Mouse (Mus musculus): ENCODE results near the gene Gm44579. TPM values are rescaled to one million over a fixed set of nuclear protein-coding genes. Genes with fewer than 3 reads are reported as not detected.

Gm44579 gene
- polyA plus RNA-seq, 1 experiment from 2014 or later, result not detected

GRCm38 (mm10) chr15:98161026-98161805 is 59.6 kb downstream of the Gm44579 start:
- H3K4me3 ChIP-seq (replicated peaks; ENCODE audit: low read length), result no peak overlapping the region
- no peaks in the 10 kb centered on the region for H3K27me3 ChIP-seq (replicated peaks; ENCODE audit: control insufficient read depth, insufficient read depth, low read length)
- H3K9ac ChIP-seq (replicated peaks; ENCODE audit: low read depth, low read length), result no peak overlapping the region
- H3K9me3 ChIP-seq (ENCODE audit: control insufficient read depth, low read length), result no peaks in the 10 kb centered on the region
- no peak for ATAC-seq
- no peaks in the 10 kb centered on the region for H3K36me3 ChIP-seq (ENCODE audit: control insufficient read depth, insufficient read depth)
- H3K4me1 ChIP-seq (replicated peaks; ENCODE audit: control insufficient read depth, insufficient read depth, low read length), result no peaks in the 10 kb centered on the region
- H3K4me2 ChIP-seq (ENCODE audit: low read length), result no peak overlapping the region
- WGBS, result 53% methylated on average over 19 of the region's 19 CpGs
- no peak overlapping the region for H3K27ac ChIP-seq (ENCODE audit: low read length)

GRCm38 (mm10) chr15:98157253-98157652 is 63.5 kb downstream of the Gm44579 start:
- Histone ChIP-seq H3K27ac (ENCODE audit: low read length) (no peak overlapping the region), H3K36me3 (ENCODE audit: control insufficient read depth, insufficient read depth) (no peaks in the 10 kb centered on the region), H3K27me3 (replicated peaks; ENCODE audit: control insufficient read depth, insufficient read depth, low read length) (no peaks in the 10 kb centered on the region), H3K4me2 (ENCODE audit: low read length) (no peak overlapping the region), H3K4me1 (replicated peaks; ENCODE audit: control insufficient read depth, insufficient read depth, low read length) (no peaks in the 10 kb centered on the region), H3K9ac (replicated peaks; ENCODE audit: low read depth, low read length) (no peak overlapping the region), H3K9me3 (ENCODE audit: control insufficient read depth, low read length) (no peaks in the 10 kb centered on the region), H3K4me3 (replicated peaks; ENCODE audit: low read length) (no peak overlapping the region)
- no peak for ATAC-seq
- 86% methylated on average over 1 of the region's 1 CpGs for WGBS

GRCm38 (mm10) chr15:98155944-98156343 is 64.8 kb downstream of the Gm44579 start:
- Histone ChIP-seq H3K4me3 (replicated peaks; ENCODE audit: low read length) (no peak overlapping the region), H3K27me3 (replicated peaks; ENCODE audit: control insufficient read depth, insufficient read depth, low read length) (no peaks in the 10 kb centered on the region), H3K9me3 (ENCODE audit: control insufficient read depth, low read length) (no peaks in the 10 kb centered on the region), H3K9ac (replicated peaks; ENCODE audit: low read depth, low read length) (no peak overlapping the region), H3K4me2 (ENCODE audit: low read length) (no peak overlapping the region), H3K27ac (ENCODE audit: low read length) (no peak overlapping the region), H3K4me1 (replicated peaks; ENCODE audit: control insufficient read depth, insufficient read depth, low read length) (no peaks in the 10 kb centered on the region), H3K36me3 (ENCODE audit: control insufficient read depth, insufficient read depth) (no peaks in the 10 kb centered on the region)
- no peak for ATAC-seq
- 76% methylated on average over 4 of the region's 4 CpGs for WGBS

GRCm38 (mm10) chr15:98155272-98155671 is 65.5 kb downstream of the Gm44579 start:
- 88% methylated on average over 5 of the region's 5 CpGs for WGBS
- ATAC-seq, result no peak
- no peaks in the 10 kb centered on the region for H3K27me3 ChIP-seq (replicated peaks; ENCODE audit: control insufficient read depth, insufficient read depth, low read length)

GRCm38 (mm10) chr15:98154631-98155030 is 66.1 kb downstream of the Gm44579 start:
- H3K9me3 ChIP-seq (ENCODE audit: control insufficient read depth, low read length), result no peaks in the 10 kb centered on the region

More at GRCm38 (mm10) chr15:98155272-98155671, 65.5 kb downstream of the Gm44579 start:
- Histone ChIP-seq H3K9ac (replicated peaks; ENCODE audit: low read depth, low read length) (no peak overlapping the region), H3K4me2 (ENCODE audit: low read length) (no peak overlapping the region), H3K36me3 (ENCODE audit: control insufficient read depth, insufficient read depth) (no peaks in the 10 kb centered on the region), H3K9me3 (ENCODE audit: control insufficient read depth, low read length) (no peaks in the 10 kb centered on the region), H3K27ac (ENCODE audit: low read length) (no peak overlapping the region), H3K4me1 (replicated peaks; ENCODE audit: control insufficient read depth, insufficient read depth, low read length) (no peaks in the 10 kb centered on the region), H3K4me3 (replicated peaks; ENCODE audit: low read length) (no peak overlapping the region)

GRCm38 (mm10) chr15:98154146-98154545 is 66.6 kb downstream of the Gm44579 start:
- Histone ChIP-seq H3K36me3 (ENCODE audit: control insufficient read depth, insufficient read depth) (no peaks in the 10 kb centered on the region), H3K9me3 (ENCODE audit: control insufficient read depth, low read length) (no peaks in the 10 kb centered on the region), H3K4me2 (ENCODE audit: low read length) (no peak overlapping the region), H3K4me1 (replicated peaks; ENCODE audit: control insufficient read depth, insufficient read depth, low read length) (no peaks in the 10 kb centered on the region), H3K27ac (ENCODE audit: low read length) (no peak overlapping the region), H3K4me3 (replicated peaks; ENCODE audit: low read length) (no peak overlapping the region), H3K27me3 (replicated peaks; ENCODE audit: control insufficient read depth, insufficient read depth, low read length) (no peaks in the 10 kb centered on the region), H3K9ac (replicated peaks; ENCODE audit: low read depth, low read length) (no peak overlapping the region)
- ATAC-seq, result no peak
- WGBS, result 59% methylated on average over 4 of the region's 4 CpGs

More at GRCm38 (mm10) chr15:98154631-98155030, 66.1 kb downstream of the Gm44579 start:
- Histone ChIP-seq H3K4me1 (replicated peaks; ENCODE audit: control insufficient read depth, insufficient read depth, low read length) (no peaks in the 10 kb centered on the region), H3K4me2 (ENCODE audit: low read length) (no peak overlapping the region), H3K9ac (replicated peaks; ENCODE audit: low read depth, low read length) (no peak overlapping the region), H3K27ac (ENCODE audit: low read length) (no peak overlapping the region), H3K27me3 (replicated peaks; ENCODE audit: control insufficient read depth, insufficient read depth, low read length) (no peaks in the 10 kb centered on the region), H3K36me3 (ENCODE audit: control insufficient read depth, insufficient read depth) (no peaks in the 10 kb centered on the region), H3K4me3 (replicated peaks; ENCODE audit: low read length) (no peak overlapping the region)
- no peak for ATAC-seq
- WGBS, result 81% methylated on average over 3 of the region's 3 CpGs

GRCm38 (mm10) chr15:98153625-98154024 is 67.2 kb downstream of the Gm44579 start:
- Histone ChIP-seq H3K4me3 (replicated peaks; ENCODE audit: low read length) (no peak overlapping the region), H3K36me3 (ENCODE audit: control insufficient read depth, insufficient read depth) (no peaks in the 10 kb centered on the region), H3K9ac (replicated peaks; ENCODE audit: low read depth, low read length) (no peak overlapping the region), H3K9me3 (ENCODE audit: control insufficient read depth, low read length) (no peaks in the 10 kb centered on the region), H3K4me1 (replicated peaks; ENCODE audit: control insufficient read depth, insufficient read depth, low read length) (no peaks in the 10 kb centered on the region), H3K27ac (ENCODE audit: low read length) (no peak overlapping the region), H3K4me2 (ENCODE audit: low read length) (no peak overlapping the region), H3K27me3 (replicated peaks; ENCODE audit: control insufficient read depth, insufficient read depth, low read length) (no peaks in the 10 kb centered on the region)
- 35% methylated on average over 3 of the region's 3 CpGs for WGBS
- ATAC-seq, result no peak

GRCm38 (mm10) chr15:98152916-98153315 is 67.9 kb downstream of the Gm44579 start:
- Histone ChIP-seq H3K4me1 (replicated peaks; ENCODE audit: control insufficient read depth, insufficient read depth, low read length) (no peaks in the 10 kb centered on the region), H3K9me3 (ENCODE audit: control insufficient read depth, low read length) (no peaks in the 10 kb centered on the region), H3K4me3 (replicated peaks; ENCODE audit: low read length) (no peak overlapping the region), H3K27ac (ENCODE audit: low read length) (no peak overlapping the region), H3K4me2 (ENCODE audit: low read length) (no peak overlapping the region), H3K36me3 (ENCODE audit: control insufficient read depth, insufficient read depth) (no peaks in the 10 kb centered on the region), H3K9ac (replicated peaks; ENCODE audit: low read depth, low read length) (no peak overlapping the region), H3K27me3 (replicated peaks; ENCODE audit: control insufficient read depth, insufficient read depth, low read length) (no peaks in the 10 kb centered on the region)
- WGBS, result 51% methylated on average over 7 of the region's 7 CpGs
- no peak for ATAC-seq

- Histone ChIP-seq H3K9ac (replicated peaks; ENCODE audit: low read depth, low read length) (no peak overlapping the region), H3K9me3 (ENCODE audit: control insufficient read depth, low read length) (no peaks in the 10 kb centered on the region), H3K36me3 (ENCODE audit: control insufficient read depth, insufficient read depth) (no peaks in the 10 kb centered on the region), H3K4me3 (replicated peaks; ENCODE audit: low read length) (no peak overlapping the region), H3K27me3 (replicated peaks; ENCODE audit: control insufficient read depth, insufficient read depth, low read length) (no peaks in the 10 kb centered on the region), H3K27ac (ENCODE audit: low read length) (no peak overlapping the region), H3K4me2 (ENCODE audit: low read length) (no peak overlapping the region), H3K4me1 (replicated peaks; ENCODE audit: control insufficient read depth, insufficient read depth, low read length) (peaks cover 12% of the 10 kb centered on the region)
- 74% methylated on average over 10 of the region's 10 CpGs for WGBS
- ATAC-seq, result no peak
Measured at GRCm38 (mm10) chr15:98149166-98149602, 71.6 kb downstream of the Gm44579 start.
